Mouse (Mus musculus) megakaryocyte, embryonic 14.5 days (primary cell): Measurements from ENCODE around the gene Lama1. TPM values are rescaled to one million over a fixed set of nuclear protein-coding genes. Genes with fewer than 3 reads are reported as not detected.

ENCODE experiments used
- H3K27me3 ChIP-seq: replicated peaks from 2 replicates; pipeline ENCODE3; 2012; ENCODE audit warnings: inconsistent platforms
- H3K36me3 ChIP-seq: replicated peaks from 2 replicates; pipeline ENCODE3; 2012; ENCODE audit warnings: low read length, inconsistent platforms, mixed read lengths
- H3K4me1 ChIP-seq: 2 replicates; pipeline ENCODE4 v1.6.1; 2012; ENCODE audit warnings: inconsistent platforms
- H3K4me3 ChIP-seq: replicated peaks from 2 replicates; pipeline ENCODE3; 2012; ENCODE audit warnings: moderate library complexity, mild to moderate bottlenecking, inconsistent platforms
- H3K9me3 ChIP-seq: 2 replicates; pipeline ENCODE4 v1.6.1; 2012; ENCODE audit warnings: inconsistent platforms
- FLI1 ChIP-seq: IDR thresholded peaks from 2 replicates; pipeline ENCODE4 v1.6.1; 2012; ENCODE audit warnings: low read length, inconsistent platforms, mixed read lengths
- GATA1 ChIP-seq: IDR thresholded peaks from 3 replicates; pipeline ENCODE4 v1.6.1; 2012; ENCODE audit warnings: mixed read lengths, low read length, inconsistent platforms, borderline replicate concordance
- polyA plus RNA-seq: library from polyadenylated mRNA; stranded (reverse); fragments of >175 nt; gene quantifications from 2 replicates; pipeline ENCODE4 v1.2.3, GENCODE M21; 2012; ENCODE audit warnings: low replicate concordance; ENCODE audit not compliant: insufficient read depth

The Lama1 gene
- polyA plus RNA-seq, 1 experiment: not detected

- no peak overlapping the region for H3K4me3 ChIP-seq
- H3K9me3 ChIP-seq: peaks cover 18% of the 10 kb centered on the region
- no peaks in the 10 kb centered on the region for H3K36me3 ChIP-seq
- peaks cover 11% of the 10 kb centered on the region for H3K27me3 ChIP-seq
- no peak for TF ChIP-seq FLI1
- TF ChIP-seq GATA1: no peak
- no peaks in the 10 kb centered on the region for H3K4me1 ChIP-seq
Measured at GRCm38 (mm10) chr17:67692651-67693050, 4.4 kb upstream of the Lama1 start.

GRCm38 (mm10) chr17:67693861-67694260 lies 3.2 kb upstream of the Lama1 start:
- Histone ChIP-seq H3K4me1 (no peaks in the 10 kb centered on the region), H3K27me3 (peaks cover 21% of the 10 kb centered on the region), H3K36me3 (no peaks in the 10 kb centered on the region), H3K9me3 (peaks cover 16% of the 10 kb centered on the region), H3K4me3 (no peak overlapping the region)
- no peak for TF ChIP-seq FLI1
- TF ChIP-seq GATA1: no peak

GRCm38 (mm10) chr17:67697461-67697891 lies 417 bp downstream of the Lama1 start:
- H3K9me3 ChIP-seq: peaks cover 11% of the 10 kb centered on the region; the same call in 1 of the 2 replicates
- H3K27me3 ChIP-seq: peaks cover 21% of the 10 kb centered on the region
- H3K4me1 ChIP-seq: no peaks in the 10 kb centered on the region
- TF ChIP-seq FLI1: no peak
- TF ChIP-seq GATA1: no peak
- H3K36me3 ChIP-seq: no peaks in the 10 kb centered on the region
- H3K4me3 ChIP-seq: peak overlapping the region; percentile 65

- H3K4me3 ChIP-seq: no peak overlapping the region
- H3K4me1 ChIP-seq: no peaks in the 10 kb centered on the region
- no peak for TF ChIP-seq FLI1
- TF ChIP-seq GATA1: no peak
- H3K36me3 ChIP-seq: no peaks in the 10 kb centered on the region
- H3K9me3 ChIP-seq: peaks cover 15% of the 10 kb centered on the region
- H3K27me3 ChIP-seq: peaks cover 21% of the 10 kb centered on the region
Measured at GRCm38 (mm10) chr17:67698301-67698700, 1.2 kb downstream of the Lama1 start.

- Histone ChIP-seq H3K36me3 (no peaks in the 10 kb centered on the region), H3K9me3 (peaks cover 24% of the 10 kb centered on the region)
- TF ChIP-seq FLI1: no peak
- TF ChIP-seq GATA1: no peak
Measured at GRCm38 (mm10) chr17:67701761-67702160, 4.7 kb downstream of the Lama1 start.

GRCm38 (mm10) chr17:67702941-67703340 lies 5.9 kb downstream of the Lama1 start:
- peak overlapping the region; percentile 0 for H3K4me3 ChIP-seq
- peaks cover 7% of the 10 kb centered on the region for H3K27me3 ChIP-seq
- peaks cover 17% of the 10 kb centered on the region for H3K9me3 ChIP-seq
- no peak for TF ChIP-seq FLI1
- no peak for TF ChIP-seq GATA1
- no peaks in the 10 kb centered on the region for H3K4me1 ChIP-seq
- H3K36me3 ChIP-seq: no peaks in the 10 kb centered on the region

More at GRCm38 (mm10) chr17:67701761-67702160, 4.7 kb downstream of the Lama1 start:
- H3K27me3 ChIP-seq: peaks cover 19% of the 10 kb centered on the region
- H3K4me3 ChIP-seq: no peak overlapping the region
- H3K4me1 ChIP-seq: no peaks in the 10 kb centered on the region

GRCm38 (mm10) chr17:67705035-67705769 lies 8.1 kb downstream of the Lama1 start:
- Histone ChIP-seq H3K9me3 (peaks cover 33% of the 10 kb centered on the region), H3K4me3 (no peak overlapping the region), H3K36me3 (no peaks in the 10 kb centered on the region), H3K4me1 (no peaks in the 10 kb centered on the region), H3K27me3 (no peaks in the 10 kb centered on the region)
- TF ChIP-seq FLI1 (no peak), GATA1 (no peak)

- H3K9me3 ChIP-seq: peaks cover 30% of the 10 kb centered on the region
- H3K4me3 ChIP-seq: no peak overlapping the region
- H3K4me1 ChIP-seq: no peaks in the 10 kb centered on the region
- H3K36me3 ChIP-seq: no peaks in the 10 kb centered on the region
- H3K27me3 ChIP-seq: no peaks in the 10 kb centered on the region
- TF ChIP-seq GATA1: no peak
- no peak for TF ChIP-seq FLI1
Measured at GRCm38 (mm10) chr17:67706372-67706771, 9.3 kb downstream of the Lama1 start.

- Histone ChIP-seq H3K4me3 (no peak overlapping the region), H3K9me3 (peaks cover 41% of the 10 kb centered on the region), H3K36me3 (no peaks in the 10 kb centered on the region), H3K27me3 (no peaks in the 10 kb centered on the region), H3K4me1 (no peaks in the 10 kb centered on the region)
- no peak for TF ChIP-seq GATA1
- TF ChIP-seq FLI1: no peak
Measured at GRCm38 (mm10) chr17:67707793-67708364, 10.8 kb downstream of the Lama1 start.

- H3K4me1 ChIP-seq: no peaks in the 10 kb centered on the region
- no peaks in the 10 kb centered on the region for H3K36me3 ChIP-seq
- no peak for TF ChIP-seq FLI1
- peak overlapping the region; percentile 80 for H3K4me3 ChIP-seq
- H3K9me3 ChIP-seq: peaks cover 28% of the 10 kb centered on the region
- H3K27me3 ChIP-seq: no peaks in the 10 kb centered on the region
Measured at GRCm38 (mm10) chr17:67710377-67710781, 13.3 kb downstream of the Lama1 start.
